Mouse (Mus musculus) WW6 (cell line): ENCODE measurements around the gene Sf3b4.

ENCODE experiments used
- DNase-seq: peaks from one replicate; pipeline ENCODE4 v3.0.0-alpha.2; 2013; ENCODE audit warnings: low read depth, low spot score

Gene Sf3b4

DNA sequence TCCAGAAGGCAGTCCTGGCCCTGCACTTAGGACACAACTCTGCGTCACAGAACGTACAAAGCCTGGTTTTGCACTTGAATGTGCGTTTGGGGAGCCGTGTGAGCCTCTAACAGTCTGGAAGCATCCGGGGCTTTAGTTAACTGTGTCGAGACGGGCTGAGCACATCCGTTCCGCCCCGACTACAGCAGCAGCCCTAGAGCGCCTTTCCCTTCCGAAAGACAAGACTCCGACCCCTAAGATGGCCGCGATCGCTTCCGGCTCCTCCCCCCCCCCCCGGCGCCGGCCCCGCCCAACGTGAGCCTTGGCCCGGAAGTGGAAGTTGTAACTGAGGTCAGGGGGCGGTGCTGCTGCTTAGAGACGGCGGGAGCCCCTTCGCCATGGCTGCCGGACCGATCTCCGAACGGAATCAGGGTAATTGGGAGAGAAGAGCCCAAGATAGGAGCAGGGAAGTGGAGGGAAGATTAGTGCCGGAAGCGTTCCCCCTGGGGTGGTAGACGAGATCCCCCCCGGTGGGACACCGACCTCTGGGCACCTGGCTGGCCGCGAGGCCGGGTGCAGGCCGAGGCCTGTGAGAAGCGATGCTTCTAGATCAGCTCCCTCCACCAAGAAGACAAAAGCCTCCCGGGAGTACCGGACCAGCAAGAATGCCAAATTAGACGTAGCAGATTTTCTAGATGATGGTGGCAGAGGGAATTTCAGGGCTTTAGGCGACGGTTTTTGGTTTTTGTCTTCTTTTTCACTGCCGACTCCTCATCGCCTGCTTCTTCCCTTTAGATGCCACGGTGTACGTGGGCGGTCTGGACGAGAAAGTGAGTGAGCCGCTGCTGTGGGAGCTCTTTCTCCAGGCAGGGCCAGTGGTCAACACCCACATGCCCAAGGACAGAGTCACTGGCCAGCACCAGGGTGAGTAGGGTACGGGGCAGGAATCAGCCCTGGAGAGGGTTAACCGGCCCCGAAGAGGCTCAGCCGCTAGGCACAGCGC is at the start of gene Sf3b4:
TSS of gene Sf3b4 (plus strand) at position 136 of the 982 bp plus-strand sequence.
- peak; percentile 77 for DNase-seq

DNA sequence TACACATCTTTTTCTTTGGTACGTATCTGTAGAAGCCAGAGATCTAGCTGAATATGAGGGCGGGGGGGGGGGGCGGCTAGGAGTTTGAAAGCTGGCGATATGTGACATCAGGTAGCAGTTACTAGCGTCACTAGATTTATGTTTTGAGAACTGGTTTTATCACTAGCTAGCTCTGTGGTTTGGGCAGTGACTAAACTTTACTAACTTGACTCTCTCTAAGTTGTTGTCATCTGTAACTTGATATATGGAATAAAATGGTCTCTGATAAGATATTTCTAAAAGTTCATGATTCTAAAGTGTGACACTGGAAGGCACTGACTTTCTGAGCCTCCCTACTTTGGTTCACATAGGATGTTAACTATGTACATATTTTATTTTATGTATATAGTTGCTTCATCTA is 47.9 kb upstream of the Sf3b4 start:
- DNase-seq, result no peak

DNA sequence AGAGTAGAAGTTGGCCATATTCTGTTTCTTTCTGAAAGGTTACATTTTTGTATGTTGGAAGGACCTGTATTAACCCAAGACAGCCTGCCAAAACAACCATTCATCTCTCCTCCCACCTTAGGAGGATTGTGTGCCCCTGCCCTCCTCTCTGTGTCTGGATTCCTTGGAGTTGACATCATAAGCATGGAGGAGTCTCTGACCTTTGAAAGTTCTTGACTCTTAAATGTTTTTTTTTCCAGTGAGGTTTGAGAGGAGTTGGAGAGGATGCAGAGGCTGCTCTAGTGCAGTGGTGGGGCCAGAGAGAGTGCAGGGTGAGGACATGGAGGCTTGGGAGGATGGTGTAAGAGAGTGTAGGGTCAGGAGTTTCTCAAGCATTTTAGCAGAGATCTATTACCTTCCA is 44.0 kb upstream of the Sf3b4 start:
- no peak for DNase-seq

GRCm38 (mm10) chr3:96132478-96132877 is 39.7 kb upstream of the Sf3b4 start:
- DNase-seq, result no peak

DNA sequence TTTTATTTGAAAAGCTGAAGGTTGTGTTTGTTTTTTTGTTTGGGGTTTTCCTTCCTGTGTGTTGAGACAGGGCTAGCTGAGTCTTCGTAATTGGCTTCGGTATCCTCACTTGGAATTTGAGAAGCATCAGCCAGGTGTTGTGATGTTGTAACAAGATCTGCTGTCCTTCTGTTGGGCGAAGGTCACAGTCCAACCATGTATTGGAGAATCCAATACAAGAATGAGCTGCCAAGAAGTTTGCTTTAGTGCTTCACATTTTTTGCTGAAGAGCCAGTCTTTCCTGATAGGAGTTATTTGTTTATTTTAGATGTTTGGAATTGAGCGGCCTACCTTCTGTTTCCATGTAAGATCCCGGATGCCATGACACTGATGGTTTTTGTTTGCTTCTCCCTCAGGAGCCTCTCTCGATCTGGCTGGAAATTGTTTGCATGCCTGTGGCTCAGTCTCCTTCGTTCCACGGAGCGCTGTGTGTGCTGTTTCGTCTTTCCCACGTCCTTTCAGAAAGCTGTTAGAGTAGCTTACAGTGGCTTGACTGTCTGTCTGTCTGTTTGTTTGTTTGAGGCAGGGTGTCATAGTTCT is 38.7 kb upstream of the Sf3b4 start:
- DNase-seq, result no peak

GRCm38 (mm10) chr3:96135011-96135410 is 37.1 kb upstream of the Sf3b4 start:
- no peak for DNase-seq

- no peak for DNase-seq
Measured at GRCm38 (mm10) chr3:96147950-96148349, 24.2 kb upstream of the Sf3b4 start.

DNA sequence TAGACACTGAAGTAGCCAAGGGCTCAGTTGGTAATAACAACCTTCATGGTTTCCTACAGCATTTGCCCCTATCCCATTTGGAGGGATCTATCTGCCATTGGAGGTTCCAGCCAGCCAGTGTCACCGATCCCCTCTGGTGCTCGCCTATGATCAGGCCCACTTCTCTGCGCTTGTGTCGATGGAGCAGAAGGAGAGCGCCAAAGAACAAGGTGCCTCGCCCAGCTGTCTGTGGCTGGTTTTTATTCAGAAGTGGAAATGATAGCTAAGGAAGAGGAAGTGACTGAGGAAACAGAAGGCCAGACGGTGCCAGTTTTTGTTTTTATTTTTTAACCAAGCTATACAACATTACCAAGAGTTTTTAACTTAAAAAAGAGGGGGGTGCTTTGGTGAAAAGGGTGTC is 20.3 kb upstream of the Sf3b4 start:
- DNase-seq, result no peak

- no peak for DNase-seq
Measured at GRCm38 (mm10) chr3:96152611-96153010, 19.5 kb upstream of the Sf3b4 start.

DNA sequence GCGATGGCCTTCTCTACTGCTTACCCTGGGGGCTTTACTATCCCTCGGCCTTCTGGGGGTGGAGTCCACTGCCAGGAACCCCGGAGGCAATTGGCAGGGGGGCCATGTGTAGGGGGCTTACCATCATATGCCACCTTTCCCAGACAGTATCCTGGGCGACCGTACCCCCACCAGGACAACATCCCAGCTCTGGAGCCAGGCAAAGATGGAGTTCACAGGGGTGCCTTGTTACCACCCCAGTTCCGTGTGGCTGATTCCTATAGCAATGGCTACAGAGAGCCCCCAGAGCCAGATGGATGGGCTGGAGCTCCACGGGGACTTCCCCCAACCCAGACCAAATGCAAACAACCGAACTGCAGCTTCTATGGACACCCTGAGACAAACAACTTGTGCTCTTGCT is 16.6 kb upstream of the Sf3b4 start:
- no peak for DNase-seq

DNA sequence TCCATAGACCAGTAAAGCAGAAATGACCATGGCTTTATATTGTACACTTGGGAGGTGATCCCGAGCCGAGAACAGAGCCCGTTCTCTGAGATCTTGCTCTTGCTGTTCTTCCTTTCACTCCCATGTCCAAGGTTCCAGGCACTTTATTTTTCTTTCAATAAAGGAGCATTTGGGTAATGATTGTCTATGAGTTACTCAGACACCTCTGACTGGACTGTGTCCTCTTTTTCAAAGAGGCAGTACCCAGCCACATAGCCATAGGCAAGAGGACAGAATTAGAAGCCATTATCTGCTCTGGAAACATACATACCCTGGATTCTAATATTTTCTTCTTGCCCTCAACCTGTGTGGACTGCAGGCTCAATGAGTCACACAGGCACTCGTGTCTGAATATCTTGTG is 12.3 kb upstream of the Sf3b4 start:
- no peak for DNase-seq

DNA sequence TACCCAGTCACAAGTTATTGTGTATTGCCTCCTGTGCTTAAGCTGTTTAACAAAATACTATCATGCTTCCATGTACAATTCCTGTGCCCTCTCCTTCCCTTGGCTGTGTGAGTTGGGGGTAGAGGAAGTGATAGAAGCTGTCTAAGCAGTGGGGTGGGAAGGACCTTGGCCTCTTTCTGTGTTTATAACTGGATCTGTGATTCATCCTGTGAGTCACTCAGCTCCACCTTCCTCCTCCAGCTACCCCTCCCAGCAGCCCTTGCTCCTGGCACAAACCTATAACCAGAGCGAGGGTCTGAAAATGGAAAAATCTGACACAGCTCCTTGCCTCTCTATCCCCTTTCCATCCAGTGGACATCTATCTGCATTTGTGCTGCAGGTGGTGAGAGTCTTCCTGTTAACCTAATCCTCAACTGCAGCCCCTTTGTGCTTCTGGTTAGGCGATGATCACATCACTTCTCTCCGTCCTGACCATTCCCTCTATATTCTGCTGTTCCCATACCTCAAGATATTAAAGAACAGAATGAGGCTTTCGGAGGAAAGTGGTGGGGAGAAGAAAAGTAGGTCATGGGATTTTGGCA is 11.8 kb upstream of the Sf3b4 start:
- DNase-seq, result no peak

- peak; percentile 43 for DNase-seq
Measured at GRCm38 (mm10) chr3:96160803-96161516, 11.2 kb upstream of the Sf3b4 start.

DNA sequence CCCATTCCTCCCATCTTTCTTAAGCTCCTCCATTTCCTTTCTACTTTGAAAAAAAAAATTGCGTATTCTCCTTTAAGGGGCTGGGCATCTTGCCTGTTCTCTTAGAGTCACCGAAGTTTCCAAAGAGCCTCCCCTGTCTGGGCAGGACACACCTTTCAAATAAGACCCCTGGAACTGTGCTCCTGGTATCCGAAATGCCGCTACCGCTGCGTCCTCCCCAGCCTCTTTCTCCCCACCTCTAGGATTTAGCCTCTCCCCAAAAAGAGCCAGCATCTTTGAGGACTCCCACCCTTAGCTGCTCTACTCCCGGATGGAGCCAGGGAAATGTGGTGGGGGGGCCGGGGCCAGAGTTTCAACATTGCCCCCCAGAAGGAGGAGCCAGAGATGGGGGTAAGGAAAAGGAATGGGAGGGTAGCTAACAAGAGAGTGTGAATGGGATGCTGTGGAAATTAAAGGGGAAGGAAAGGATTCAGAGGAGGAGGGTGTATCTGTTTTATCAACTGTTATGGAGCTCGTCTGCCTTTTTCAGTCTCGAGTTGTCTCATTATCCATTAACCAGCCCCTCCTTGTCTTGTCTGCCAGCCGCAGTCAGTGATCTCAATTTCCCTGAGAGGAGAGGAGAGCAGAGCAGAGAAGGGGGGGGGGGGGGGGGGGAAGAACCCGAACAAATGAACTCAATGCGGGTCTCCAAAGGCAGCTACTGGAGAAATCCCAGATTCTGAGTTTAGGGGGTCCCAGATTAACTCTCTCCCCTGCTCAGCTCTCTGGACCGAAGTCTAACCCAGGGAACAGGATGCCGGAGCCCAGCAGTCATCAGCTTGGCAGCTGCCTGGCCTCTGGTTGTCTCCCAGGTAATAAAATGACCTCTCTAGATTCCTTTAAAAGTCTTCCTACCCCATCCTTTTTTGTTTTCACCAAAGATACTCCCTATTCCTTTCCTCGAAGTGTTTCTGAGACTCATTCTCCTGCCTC is 10.0 kb upstream of the Sf3b4 start, which contains the start of gene Mtmr11:
TSS of gene Mtmr11 (plus strand) at position 136 of the 972 bp plus-strand sequence.
- DNase-seq, result no peak

GRCm38 (mm10) chr3:96163040-96163439 is 9.1 kb upstream of the Sf3b4 start:
- no peak for DNase-seq

GRCm38 (mm10) chr3:96168466-96169158 is 3.5 kb upstream of the Sf3b4 start:
- no peak for DNase-seq

GRCm38 (mm10) chr3:96170276-96170675 is 1.9 kb upstream of the Sf3b4 start:
- DNase-seq, result no peak

GRCm38 (mm10) chr3:96170976-96171545 is 1.1 kb upstream of the Sf3b4 start:
- DNase-seq, result no peak

DNA sequence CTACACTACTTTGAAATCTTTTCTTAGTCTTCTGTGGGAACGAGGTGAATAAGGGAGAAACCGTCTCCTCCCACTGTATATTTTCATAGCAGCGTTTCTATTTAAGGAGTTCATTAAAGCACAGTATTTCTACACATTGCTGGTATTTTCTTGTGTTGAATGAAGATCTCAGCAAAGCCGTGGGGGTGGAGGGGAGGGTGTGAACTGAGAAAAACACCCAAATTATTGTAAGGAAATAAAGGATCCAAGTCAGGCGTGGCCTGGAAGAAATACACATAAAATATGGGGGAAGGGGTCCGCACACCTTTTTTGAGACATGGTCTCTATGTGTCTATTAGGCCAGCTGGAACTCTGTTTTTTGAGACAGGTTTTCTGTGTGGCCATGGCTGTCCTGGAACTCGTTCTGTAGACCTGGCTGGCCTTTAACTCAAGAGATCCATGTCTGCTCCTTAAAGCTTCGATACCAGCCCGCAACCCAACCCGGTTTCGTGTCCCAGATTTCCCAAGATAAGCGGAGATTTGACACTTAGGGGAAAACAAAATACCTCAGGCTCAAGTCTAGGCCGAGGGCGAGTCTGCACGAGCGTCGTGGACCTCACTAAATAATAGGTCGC is 442 bp upstream of the Sf3b4 start:
- DNase-seq, result no peak
